Mouse (Mus musculus): ENCODE measurements around the gene Elp4. TPM values are rescaled to one million over a fixed set of nuclear protein-coding genes. Genes with fewer than 3 reads are reported as not detected.

Elp4 gene
- polyA plus RNA-seq, 1 experiment = 2.9 TPM

DNA sequence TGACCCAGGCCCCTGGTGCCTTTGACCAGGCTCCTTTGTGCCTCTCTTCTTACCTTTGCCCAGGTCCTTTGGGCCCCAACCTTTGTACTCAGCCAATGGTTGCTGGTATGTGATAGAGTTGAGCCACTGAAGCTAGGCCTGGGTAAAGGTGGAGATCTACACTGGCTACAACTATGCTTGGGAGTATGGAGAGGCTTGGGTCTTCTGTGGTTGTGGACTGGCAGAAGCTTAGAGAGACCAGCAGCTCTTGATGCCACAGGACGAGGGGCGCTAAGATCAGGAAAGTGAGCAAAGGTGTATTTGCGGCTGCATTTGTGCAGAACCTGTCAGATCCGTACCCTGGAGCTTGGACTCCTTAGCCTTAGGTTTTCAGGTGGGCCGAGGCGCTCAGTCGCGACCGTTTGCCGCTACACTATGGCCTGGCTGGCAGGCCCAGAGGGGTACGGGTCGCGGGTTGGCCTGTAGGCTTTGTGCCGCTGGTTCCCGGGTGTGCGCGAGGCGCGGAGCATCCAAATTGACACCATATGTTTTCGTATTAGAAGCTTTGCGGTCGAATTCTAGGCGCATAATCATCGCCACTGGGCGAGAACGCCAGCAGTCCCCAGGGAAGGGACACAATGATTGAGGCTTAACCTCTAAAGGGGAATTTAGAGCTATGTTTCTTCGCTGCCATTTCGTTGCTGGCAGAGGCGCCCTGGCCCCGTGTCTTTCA lies 223.2 kb downstream of the Elp4 start:
- TF ChIP-seq CTCF (IDR thresholded peaks at IDR 0.05; ENCODE audit: extremely low read depth, insufficient read depth, insufficient read length, insufficient replicate concordance) = no peak
- no peak for TF ChIP-seq POLR2A (IDR thresholded peaks at IDR 0.05; ENCODE audit: low read depth, low read length)
- no peak for DNase-seq (ENCODE audit: low read depth in 1 of 2, low spot score in 2 of 2)
- WGBS = 9% methylated on average over 30 of the region's 30 CpGs
- H3K4me3 ChIP-seq (ENCODE audit: extremely low read depth, insufficient read depth, insufficient read length) = no peak overlapping the region
- peaks cover 4% of the 10 kb centered on the region for H3K4me1 ChIP-seq (ENCODE audit: control insufficient read depth, insufficient read depth, insufficient read length)
- H3K27ac ChIP-seq (ENCODE audit: insufficient read depth, low read length) = no peak overlapping the region
- H3K36me3 ChIP-seq (ENCODE audit: control insufficient read depth, insufficient read depth, low read length) = no peaks in the 10 kb centered on the region
- H3K27me3 ChIP-seq (ENCODE audit: control insufficient read depth, insufficient read depth, low read length) = peaks cover 48% of the 10 kb centered on the region

DNA sequence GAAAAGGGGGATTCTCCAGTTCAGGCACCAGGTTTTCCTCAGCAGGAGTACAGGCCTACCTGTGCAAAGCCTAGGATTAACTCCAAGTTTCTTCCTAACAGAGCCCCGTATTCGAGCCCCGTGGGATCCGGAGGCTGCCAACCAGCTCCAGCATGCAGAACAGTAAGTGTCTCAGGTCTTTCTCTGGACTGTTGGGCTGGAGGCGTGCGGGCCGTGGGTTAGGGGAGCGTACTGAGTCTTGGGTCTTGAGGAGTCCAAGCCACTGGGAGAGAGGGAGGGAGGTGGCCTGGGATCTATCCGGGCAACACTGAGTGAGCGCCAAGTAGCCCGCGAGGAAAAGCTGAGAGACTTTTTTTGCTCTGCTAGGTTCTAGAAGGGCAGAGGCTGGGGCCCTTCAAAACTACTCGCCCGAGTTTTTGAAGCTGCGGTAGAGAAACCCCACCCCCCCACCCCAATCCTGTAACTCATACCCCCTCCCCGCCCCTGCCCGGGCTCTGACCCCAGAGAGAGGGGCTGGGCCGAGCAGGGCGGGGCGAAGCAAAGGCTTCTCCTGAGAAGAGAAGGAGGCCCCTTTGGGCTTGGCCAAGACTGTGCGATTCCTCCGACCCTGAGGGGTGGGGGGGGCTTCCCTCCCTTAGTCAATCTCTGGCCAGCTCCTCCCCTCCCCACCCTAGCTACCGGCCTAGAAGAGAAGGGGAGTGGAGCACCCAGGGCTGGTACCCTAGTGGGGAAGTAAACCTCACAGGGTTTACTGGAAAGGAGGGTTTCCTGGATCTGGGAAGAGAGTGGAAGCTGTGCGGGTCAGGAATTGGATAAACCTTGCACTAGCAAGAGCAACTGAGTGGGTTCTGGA lies 224.0 kb downstream of the Elp4 start:
- WGBS = 12% methylated on average over 24 of the region's 24 CpGs
- no peaks in the 10 kb centered on the region for H3K36me3 ChIP-seq (ENCODE audit: control insufficient read depth, insufficient read depth, low read length)
- no peak for DNase-seq (ENCODE audit: low read depth in 1 of 2, low spot score in 2 of 2)
- peaks cover 49% of the 10 kb centered on the region for H3K27me3 ChIP-seq (ENCODE audit: control insufficient read depth, insufficient read depth, low read length)
- TF ChIP-seq CTCF (IDR thresholded peaks at IDR 0.05; ENCODE audit: extremely low read depth, insufficient read depth, insufficient read length, insufficient replicate concordance) = no peak
- TF ChIP-seq POLR2A (IDR thresholded peaks at IDR 0.05; ENCODE audit: low read depth, low read length) = no peak
- H3K4me1 ChIP-seq (ENCODE audit: control insufficient read depth, insufficient read depth, insufficient read length) = peaks cover 9% of the 10 kb centered on the region
- H3K4me3 ChIP-seq (ENCODE audit: extremely low read depth, insufficient read depth, insufficient read length) = no peak overlapping the region
- no peak overlapping the region for H3K27ac ChIP-seq (ENCODE audit: insufficient read depth, low read length)

DNA sequence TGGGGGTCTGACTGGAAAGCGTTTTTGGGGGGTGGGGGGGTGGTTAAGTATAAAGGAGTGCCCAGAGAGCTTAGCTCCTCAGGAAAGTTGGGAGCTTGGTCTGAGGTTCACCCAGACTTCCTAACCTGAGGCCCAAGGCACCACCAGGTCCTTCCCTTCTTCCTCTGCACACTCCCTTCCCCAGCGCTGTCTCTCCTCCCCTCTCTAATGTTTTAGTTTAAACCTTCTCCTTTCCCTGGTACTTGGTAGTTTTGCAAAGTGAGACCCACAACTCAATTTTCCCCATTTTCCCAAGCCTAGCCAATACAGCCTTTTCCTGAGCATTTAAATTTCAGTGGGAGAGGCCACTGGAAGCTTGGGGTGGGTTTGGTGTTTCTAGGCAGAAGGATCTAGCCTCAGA lies 225.0 kb downstream of the Elp4 start:
- WGBS = 3% methylated on average over 2 of the region's 2 CpGs
- TF ChIP-seq POLR2A (IDR thresholded peaks at IDR 0.05; ENCODE audit: low read depth, low read length) (no peak), CTCF (IDR thresholded peaks at IDR 0.05; ENCODE audit: extremely low read depth, insufficient read depth, insufficient read length, insufficient replicate concordance) (no peak)
- Histone ChIP-seq H3K27ac (ENCODE audit: insufficient read depth, low read length) (no peak overlapping the region), H3K4me1 (ENCODE audit: control insufficient read depth, insufficient read depth, insufficient read length) (peaks cover 9% of the 10 kb centered on the region), H3K36me3 (ENCODE audit: control insufficient read depth, insufficient read depth, low read length) (no peaks in the 10 kb centered on the region), H3K4me3 (ENCODE audit: extremely low read depth, insufficient read depth, insufficient read length) (no peak overlapping the region), H3K27me3 (ENCODE audit: control insufficient read depth, insufficient read depth, low read length) (peaks cover 57% of the 10 kb centered on the region)
- no peak for DNase-seq (ENCODE audit: low read depth in 1 of 2, low spot score in 2 of 2)

DNA sequence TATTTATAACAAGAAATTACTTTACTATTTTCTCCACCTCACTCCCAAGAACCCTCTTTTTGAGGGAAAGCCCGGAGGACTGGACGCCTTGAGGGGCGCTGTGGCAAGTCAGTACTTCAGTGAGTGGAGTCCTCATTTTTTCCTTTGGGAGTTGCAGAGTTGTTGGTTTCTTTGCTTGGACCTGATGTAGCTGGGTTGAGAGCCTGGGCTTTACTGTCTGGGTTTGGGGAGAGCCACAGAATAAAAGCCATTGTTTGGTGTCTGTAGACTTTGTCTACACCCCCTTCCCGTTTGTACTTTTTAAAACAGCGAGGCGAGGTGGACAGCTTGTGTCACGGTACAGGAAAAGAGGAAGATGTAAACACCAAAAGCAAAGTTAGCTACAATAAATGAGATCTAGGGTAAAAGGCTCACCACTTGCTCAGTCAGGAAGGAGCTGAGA lies 225.5 kb downstream of the Elp4 start:
- H3K36me3 ChIP-seq (ENCODE audit: control insufficient read depth, insufficient read depth, low read length) = no peaks in the 10 kb centered on the region
- no peak for DNase-seq (ENCODE audit: low read depth in 1 of 2, low spot score in 2 of 2)
- no peak for TF ChIP-seq CTCF (IDR thresholded peaks at IDR 0.05; ENCODE audit: extremely low read depth, insufficient read depth, insufficient read length, insufficient replicate concordance)
- no peak overlapping the region for H3K4me3 ChIP-seq (ENCODE audit: extremely low read depth, insufficient read depth, insufficient read length)
- H3K27me3 ChIP-seq (ENCODE audit: control insufficient read depth, insufficient read depth, low read length) = peaks cover 57% of the 10 kb centered on the region
- no peak overlapping the region for H3K27ac ChIP-seq (ENCODE audit: insufficient read depth, low read length)
- 5% methylated on average over 7 of the region's 7 CpGs for WGBS
- peaks cover 9% of the 10 kb centered on the region for H3K4me1 ChIP-seq (ENCODE audit: control insufficient read depth, insufficient read depth, insufficient read length)

DNA sequence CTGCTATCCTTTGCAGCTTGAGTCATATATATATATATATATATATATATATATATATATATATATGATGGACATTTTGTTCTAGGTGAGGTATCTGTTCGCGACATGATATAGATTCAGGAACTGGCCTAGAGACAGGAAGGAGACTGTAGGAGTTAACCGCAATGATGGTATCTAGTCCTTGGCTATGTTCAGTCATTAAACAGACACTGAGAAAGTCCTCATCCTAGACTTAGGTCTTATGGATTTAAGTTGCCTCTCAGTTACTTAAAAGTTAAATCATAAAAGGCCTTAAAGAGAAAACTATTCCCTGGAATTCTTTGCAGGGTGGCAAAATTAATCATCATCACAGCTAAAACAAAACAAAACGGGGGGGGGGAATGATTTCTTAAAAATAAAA lies 226.1 kb downstream of the Elp4 start:
- H3K27me3 ChIP-seq (ENCODE audit: control insufficient read depth, insufficient read depth, low read length) = peaks cover 59% of the 10 kb centered on the region
- TF ChIP-seq POLR2A (IDR thresholded peaks at IDR 0.05; ENCODE audit: low read depth, low read length) (no peak), CTCF (IDR thresholded peaks at IDR 0.05; ENCODE audit: extremely low read depth, insufficient read depth, insufficient read length, insufficient replicate concordance) (no peak)
- WGBS = 7% methylated on average over 4 of the region's 4 CpGs
- no peak overlapping the region for H3K4me3 ChIP-seq (ENCODE audit: extremely low read depth, insufficient read depth, insufficient read length)
- H3K36me3 ChIP-seq (ENCODE audit: control insufficient read depth, insufficient read depth, low read length) = no peaks in the 10 kb centered on the region
- H3K4me1 ChIP-seq (ENCODE audit: control insufficient read depth, insufficient read depth, insufficient read length) = peaks cover 9% of the 10 kb centered on the region
- H3K27ac ChIP-seq (ENCODE audit: insufficient read depth, low read length) = no peak overlapping the region
- no peak for DNase-seq (ENCODE audit: low read depth in 1 of 2, low spot score in 2 of 2)

DNA sequence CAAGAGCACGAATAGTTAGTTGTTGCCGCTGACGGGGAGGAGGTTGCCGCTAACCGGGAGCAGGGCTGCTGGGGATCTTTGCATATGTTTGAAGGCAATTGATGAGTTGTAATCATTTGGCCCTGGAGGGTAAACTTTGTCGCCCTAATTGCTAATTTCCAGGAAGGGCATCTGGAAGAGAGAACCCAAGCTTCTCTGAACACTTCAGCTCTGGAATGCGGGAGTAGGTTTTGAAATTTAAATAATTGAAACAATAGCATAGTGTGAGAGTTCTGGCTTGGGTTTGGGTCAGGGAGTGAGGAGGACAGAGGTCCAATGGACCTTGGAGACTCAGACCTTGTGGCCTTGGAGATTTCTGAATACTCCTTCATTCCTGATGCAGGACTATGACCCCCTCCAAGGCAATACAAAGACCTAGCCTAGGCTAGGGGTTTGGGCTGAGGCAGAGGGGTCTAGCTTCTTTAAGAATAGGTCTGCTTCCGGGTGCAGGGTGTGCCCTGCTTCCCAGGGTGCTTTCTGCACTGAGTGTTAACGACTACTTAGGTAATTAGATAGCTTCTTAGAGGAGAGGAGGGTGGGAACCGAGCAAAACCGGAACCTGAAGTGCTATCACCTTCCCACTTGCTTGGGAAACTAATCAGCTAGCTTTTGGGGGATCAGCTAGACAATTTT lies 226.8 kb downstream of the Elp4 start:
- H3K4me3 ChIP-seq (ENCODE audit: extremely low read depth, insufficient read depth, insufficient read length) = no peak overlapping the region
- H3K27me3 ChIP-seq (ENCODE audit: control insufficient read depth, insufficient read depth, low read length) = peaks cover 57% of the 10 kb centered on the region
- no peak for DNase-seq (ENCODE audit: low read depth in 1 of 2, low spot score in 2 of 2)
- H3K4me1 ChIP-seq (ENCODE audit: control insufficient read depth, insufficient read depth, insufficient read length) = peaks cover 9% of the 10 kb centered on the region
- no peak overlapping the region for H3K27ac ChIP-seq (ENCODE audit: insufficient read depth, low read length)
- WGBS = 8% methylated on average over 11 of the region's 11 CpGs
- no peaks in the 10 kb centered on the region for H3K36me3 ChIP-seq (ENCODE audit: control insufficient read depth, insufficient read depth, low read length)
- TF ChIP-seq CTCF (IDR thresholded peaks at IDR 0.05; ENCODE audit: extremely low read depth, insufficient read depth, insufficient read length, insufficient replicate concordance) (no peak), POLR2A (IDR thresholded peaks at IDR 0.05; ENCODE audit: low read depth, low read length) (no peak)

Measured in spleen, adult 2 months (tissue).